Mouse (Mus musculus) kidney, postnatal 10 days (tissue): ENCODE measurements around the gene Tbr1.

Experiments used
- DNase-seq: peaks from one replicate; pipeline ENCODE4 v3.0.0; 2021; ENCODE audit warnings: mixed read lengths

Tbr1 gene

DNA sequence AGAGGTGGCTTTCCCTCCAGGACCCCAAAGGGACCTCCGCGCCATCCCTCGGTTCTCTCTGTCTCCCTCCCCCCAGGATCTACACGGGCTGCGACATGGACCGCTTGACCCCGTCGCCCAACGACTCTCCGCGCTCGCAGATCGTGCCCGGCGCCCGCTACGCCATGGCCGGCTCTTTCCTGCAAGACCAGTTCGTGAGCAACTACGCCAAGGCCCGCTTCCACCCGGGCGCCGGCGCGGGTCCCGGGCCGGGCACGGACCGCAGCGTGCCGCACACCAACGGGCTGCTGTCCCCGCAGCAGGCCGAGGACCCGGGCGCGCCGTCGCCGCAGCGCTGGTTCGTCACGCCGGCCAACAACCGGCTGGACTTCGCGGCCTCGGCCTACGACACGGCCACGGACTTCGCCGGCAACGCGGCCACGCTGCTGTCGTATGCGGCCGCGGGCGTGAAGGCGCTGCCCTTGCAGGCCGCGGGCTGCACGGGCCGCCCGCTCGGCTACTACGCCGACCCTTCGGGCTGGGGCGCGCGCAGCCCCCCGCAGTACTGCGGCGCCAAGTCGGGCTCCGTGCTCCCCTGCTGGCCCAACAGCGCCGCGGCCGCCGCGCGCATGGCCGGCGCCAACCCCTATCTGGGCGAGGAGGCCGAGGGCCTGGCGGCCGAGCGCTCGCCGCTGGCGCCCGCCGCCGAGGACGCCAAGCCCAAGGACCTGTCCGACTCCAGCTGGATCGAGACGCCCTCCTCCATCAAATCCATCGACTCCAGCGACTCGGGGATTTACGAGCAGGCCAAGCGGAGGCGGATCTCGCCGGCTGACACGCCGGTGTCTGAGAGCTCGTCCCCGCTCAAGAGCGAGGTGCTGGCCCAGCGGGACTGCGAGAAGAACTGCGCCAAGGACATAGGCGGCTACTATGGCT is 9.0 kb downstream of the Tbr1 start:
- peak; percentile 64 for DNase-seq

DNA sequence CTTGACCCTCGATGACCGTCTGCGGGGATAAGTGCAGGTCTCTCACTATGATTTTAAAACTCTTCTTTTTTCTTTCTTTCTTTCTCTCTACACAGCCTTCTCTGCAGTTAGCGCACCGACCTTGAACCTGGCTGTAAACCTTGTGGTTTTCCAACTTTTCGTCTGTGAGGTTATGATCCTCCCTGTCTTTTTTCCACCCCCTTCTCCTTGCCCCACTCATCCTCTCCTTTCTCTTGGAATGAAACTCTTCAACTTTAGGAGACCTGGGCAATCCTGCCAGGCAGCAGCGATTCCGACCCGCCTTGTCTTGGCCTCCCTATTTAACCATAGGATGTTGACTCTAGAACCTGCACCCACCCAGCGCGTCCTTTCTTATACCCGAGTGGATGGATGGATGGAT is 9.8 kb downstream of the Tbr1 start:
- no peak for DNase-seq

DNA sequence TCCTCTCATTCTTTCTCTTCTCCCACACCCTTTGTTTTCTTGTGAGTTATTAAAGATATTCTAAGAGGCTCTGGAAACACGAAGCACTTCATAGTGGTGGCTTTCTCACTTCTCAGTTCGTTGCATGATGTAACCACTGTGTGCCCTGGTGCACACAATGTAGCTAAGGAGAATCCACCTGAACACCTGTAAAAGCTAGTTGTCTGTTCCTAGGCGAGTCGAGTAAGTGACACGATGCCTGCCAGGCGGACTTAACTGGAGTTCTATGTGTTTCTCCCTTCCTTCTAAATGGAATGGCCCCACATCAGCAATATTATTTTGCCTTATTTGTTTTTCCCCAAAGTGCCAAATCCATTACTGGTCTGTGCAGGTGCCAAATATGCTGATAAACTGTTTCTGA is 10.4 kb downstream of the Tbr1 start:
- DNase-seq: no peak

DNA sequence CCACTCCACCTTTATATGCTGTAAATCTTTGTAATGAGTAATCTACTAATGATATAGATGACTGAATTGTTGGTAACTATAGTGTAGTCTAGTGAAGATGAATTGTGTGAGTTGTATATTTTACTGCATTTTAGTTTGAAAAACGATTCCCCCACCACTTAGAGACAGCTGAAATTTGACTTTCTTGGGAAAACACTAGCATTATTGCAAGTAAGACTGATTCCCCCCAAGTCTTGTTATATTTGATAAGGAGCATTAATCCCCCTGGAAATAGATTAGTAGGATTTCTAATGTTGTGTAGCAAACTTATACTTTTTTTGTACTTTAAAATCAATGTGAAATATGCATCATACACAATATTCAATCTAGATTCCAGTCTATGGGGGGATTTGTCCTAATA is 10.8 kb downstream of the Tbr1 start:
- DNase-seq: no peak

DNA sequence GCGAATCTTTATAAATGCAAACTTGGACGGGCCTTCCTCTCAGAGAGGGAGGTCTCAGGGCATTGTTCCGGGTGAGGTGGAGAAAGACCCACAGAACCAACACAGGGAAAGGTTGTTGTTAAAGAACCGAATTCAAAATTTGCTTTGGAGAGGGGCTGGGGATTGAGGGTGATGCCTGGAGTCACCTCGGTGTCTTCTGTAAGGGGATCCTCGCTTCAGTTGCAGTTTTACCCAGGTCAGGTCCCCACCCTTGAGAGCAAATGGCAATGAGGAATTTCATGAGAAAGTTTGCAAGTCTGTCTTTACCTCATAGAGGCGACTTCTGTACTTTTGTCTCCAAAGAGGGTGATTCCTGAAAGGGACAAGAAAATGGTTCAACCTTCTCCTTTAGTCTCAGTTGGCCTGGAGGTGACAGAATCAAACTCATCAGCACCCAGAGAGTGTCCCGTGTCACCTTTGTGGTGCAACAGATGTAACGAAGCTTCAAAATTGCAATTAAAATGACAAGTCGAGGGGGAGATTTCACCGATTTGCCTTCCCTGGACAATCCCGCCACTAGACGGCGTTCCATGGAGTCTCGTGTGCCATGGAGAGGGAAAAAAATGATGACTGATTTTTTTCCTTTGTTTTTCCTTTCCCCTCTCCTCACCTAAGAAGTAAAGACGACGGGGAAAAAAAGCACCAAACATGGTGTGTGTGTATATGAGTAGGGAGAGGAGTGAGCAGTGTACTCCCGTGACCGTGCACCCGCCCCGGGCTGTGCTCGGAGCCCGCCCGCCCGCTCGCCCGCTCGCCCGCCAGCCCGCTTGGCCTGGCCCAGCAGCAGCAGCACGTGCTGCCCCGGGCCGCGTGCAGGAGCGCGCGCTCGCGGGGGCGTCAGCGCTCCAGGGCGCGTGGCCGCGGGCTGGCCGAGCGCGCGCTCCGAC is 12.1 kb downstream of the Tbr1 start:
- DNase-seq: peak; percentile 42

DNA sequence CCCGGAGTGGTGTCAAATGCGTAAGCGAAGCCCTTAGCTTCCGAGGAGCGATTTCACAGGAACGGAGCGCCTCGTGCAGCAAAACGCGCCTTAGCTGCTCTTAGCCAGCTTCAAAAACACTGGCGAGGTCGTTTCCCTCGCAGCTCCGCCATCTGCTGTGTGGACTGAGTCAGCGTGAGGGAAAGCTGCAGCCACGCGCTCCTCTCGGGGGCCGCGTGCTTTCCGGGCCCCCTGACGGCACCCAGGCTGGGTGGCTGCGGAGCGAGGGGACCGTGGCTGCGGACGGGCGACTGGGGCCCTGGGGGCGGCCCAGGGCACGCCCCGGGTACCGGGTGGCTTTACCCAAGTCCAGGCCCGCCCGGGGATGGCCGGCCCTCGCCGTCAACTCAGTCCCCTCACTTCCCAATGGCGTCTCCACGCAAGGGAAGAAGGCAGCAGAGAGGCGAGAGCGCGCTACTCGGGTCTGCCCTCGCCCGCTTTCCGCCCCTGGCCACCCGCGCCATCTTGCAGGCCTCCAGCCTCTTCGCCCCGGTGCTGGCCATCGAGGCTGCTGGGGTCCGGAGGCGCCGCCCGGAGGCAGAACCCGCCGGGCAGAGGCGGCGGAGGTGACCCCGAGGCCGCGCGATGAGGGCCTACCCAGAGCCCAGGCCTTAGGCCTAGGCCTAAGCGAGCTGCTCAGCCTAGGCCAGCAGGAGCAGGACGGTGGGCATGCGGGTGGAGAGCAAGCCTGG is 13.0 kb downstream of the Tbr1 start:
- DNase-seq: peak; percentile 41

DNA sequence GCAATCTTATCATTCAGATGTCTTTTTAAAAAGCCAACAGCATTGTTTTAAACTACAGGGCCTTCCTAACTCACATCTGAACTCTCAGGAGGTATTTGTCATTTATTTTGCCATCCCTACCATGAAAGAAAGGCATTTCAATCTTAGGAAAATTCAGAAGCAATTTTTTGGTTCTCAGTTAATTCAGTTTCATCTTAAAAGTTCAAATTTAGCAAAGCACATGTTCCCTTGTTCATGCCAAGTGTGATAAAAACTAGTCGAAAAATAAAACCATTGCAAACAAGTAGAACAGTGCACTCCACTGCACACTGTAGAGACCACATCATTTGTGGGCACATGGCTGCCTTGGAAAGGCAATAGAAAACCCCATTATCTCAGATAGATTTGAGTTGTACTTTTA is 15.5 kb downstream of the Tbr1 start:
- no peak for DNase-seq

DNA sequence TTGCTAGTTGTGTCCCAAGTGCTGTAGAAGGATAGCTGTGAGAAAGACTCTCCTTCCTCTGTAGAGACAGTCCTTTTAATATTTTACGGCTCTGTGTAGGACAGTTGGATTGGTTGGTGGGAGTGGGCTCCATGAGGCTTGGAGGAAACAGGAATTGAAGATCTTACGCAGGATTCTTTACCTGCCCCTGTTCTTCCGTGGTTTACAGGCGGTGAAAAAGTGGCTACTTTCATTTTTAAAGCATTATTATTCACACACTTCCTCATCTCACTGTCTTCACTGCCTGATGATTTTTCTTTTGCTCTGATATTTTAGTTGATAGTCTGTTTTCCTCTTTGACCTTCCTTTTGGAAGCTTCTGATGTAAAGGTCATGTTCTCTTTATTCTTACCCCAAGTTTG is 17.5 kb downstream of the Tbr1 start:
- DNase-seq: no peak

DNA sequence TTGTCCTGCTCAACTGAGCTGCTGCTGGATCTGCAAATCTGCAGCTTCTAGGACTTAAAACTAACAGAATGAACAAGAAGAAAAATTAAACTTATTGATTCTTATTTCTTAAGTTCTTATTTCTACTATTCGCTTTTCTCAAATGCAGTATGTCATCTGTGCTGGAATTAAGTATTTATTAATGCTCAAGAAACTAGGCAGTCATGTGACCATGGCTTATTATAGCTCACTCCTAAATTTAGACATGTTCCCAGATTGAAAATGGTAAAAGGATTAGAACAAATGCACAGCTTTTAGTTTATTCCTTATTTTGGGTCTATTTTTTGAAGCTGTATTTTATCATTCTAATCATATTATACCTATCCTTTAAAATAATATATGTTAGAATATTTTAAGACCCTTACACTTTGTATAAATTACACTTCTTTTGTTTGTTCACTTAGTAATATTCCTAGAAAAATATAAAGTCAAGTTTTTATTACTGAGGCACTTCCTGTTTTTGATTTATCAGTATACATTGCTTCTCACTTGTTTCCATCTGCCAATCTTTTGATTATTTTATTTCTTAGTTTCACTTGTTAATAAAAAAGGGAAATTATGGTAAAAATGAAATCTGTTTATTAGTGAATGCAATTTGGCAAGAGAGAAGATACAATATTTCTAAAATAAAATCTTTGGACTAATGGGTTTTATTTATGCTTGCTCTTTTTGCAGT is 20.9 kb downstream of the Tbr1 start:
- no peak for DNase-seq

DNA sequence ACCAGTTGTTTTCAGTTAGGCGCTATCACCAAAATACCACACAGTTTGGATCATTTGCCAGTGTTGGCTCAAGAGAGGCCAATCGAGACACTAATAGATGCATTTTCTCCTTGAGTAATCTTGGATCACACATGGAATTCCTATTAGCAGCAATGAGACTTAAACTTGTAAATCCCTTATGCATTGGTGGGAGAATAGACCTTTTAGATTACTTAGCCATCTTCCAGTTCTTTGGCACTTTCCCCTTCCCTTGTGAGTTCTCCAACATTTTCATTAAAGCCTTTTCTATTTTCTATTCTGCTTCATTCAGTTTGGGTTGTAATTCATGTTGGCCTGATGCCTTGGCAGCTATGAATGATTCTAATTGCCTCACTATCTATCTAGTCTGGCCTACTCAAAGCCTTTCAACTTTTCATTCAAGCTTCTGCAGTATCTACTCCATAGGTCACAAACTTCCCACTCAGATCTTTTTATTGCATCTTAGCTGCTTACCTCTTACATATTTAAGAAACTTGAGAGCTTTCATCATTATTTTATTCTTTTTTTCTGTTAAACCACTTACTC is 34.6 kb downstream of the Tbr1 start:
- no peak for DNase-seq
